Mouse (Mus musculus) granulocyte monocyte progenitor cell, adult 5-6 weeks (primary cell): Measurements from ENCODE around the gene Cygb. TPM values are rescaled to one million over a fixed set of nuclear protein-coding genes. Genes with fewer than 3 reads are reported as not detected.
"Not testable (repeated sequence)": the region's sequence is repeated elsewhere in the genome, so short reads cannot be mapped to it uniquely, and the experiment has no call there.

Source experiments
- ATAC-seq: replicated peaks from 2 replicates; pipeline ENCODE4 v1.8.0; 2016; ENCODE audit warnings: mild to moderate bottlenecking, moderate TSS enrichment, inconsistent platforms; ENCODE audit not compliant: poor library complexity, severe bottlenecking
- total RNA-seq, 2 experiments: library from RNA; stranded (forward) in 1 of 2; stranded (reverse) in 1 of 2; fragments of 200-712, 200-1000 nt in 1 of 2; fragments of >200 nt in 1 of 2; fragmentation: Nextera tagmentation in 1 of 2; gene quantifications; 2 replicates each; pipeline ENCODE4 v1.2.3; 2014 to 2017

The Cygb gene
- total RNA-seq, 2 experiments from 2014 or later, result not detected

- no peak for ATAC-seq
Measured at GRCm38 (mm10) chr11:116676175-116676976, 22.3 kb upstream of the Cygb start.

DNA sequence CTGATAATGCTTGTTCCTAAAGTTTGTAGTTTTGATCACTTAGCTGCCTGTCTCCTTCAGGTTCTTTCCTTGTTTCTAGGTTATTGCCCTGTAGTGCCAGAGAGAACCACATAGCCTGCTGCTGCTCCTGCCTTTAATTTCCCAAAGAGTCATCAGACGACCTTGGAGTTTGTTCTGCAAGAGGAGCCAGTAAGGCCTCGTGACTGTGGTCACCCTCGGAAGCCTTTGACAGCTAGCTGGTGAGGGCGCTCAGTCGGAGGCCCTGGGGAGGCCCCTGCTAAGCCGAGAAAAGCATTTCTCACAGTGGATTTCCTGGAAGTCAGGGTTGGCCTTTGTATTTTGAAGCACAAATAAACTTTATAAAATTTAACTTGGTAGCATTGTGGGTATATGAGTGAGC is 21.3 kb upstream of the Cygb start:
- ATAC-seq, result not testable (repeated sequence)

DNA sequence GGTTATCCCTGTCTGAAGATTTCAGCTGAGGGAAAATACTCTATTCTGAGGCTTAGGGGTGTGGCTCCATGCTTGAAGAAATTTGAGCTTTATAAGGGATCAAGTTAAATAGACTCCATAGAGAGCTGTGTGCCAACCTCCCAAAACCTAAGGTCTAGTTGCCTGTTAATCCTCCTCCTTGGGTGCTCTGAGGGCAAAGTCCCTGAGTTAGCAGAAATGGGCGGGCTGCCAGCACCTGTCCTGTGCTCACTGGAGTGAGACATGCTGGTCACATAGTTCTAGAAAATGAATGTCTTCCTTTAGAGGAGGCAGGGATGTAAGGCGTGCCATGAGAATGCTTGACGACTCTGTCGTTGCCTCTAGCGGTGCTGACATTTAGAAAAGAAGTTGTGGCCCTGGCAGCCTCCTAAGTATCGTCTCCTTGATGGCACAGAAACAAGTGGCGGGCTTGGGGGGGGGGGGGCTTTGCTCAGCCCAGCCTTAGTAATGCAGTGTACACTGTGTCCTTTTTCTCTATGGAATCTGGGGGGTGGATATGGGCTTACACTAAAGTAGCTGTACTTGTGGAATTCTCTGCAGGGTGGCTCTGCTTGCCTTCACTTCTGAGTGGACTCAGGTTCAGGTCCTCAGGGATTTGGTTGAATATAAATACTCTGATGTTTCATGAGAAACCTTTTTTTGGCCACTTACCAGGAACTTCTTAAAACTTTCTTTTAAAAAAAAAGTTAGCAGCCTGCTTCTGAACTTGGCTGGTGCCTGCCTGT is 20.7 kb upstream of the Cygb start:
- ATAC-seq, result no peak

GRCm38 (mm10) chr11:116673410-116673809 is 19.3 kb upstream of the Cygb start:
- ATAC-seq, result no peak

DNA sequence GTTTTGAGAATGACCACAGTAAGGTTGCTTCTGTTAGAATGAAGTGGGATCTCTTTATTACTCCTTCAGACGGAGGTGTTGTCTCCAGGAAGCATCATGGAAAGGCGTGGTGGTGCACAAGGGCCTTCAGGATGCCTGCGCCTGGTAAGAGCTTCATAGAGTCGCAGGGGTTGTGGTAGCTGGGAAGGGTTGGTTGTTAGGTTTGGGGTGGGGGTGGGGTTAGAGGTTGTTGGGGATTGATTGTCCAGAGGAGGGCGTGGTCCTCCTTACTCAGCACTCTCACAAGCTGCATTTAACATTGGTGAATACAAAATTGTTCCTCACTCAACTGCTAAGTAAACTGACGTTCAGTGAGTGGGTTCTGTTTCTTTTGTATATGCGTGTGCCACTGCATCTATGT is 18.5 kb upstream of the Cygb start:
- ATAC-seq, result no peak

- 0 out of 2 replicates have a peak, but pooled peaks have one; percentile 1 for ATAC-seq
Measured at GRCm38 (mm10) chr11:116671845-116672434, 17.8 kb upstream of the Cygb start.

GRCm38 (mm10) chr11:116671112-116671844 is 17.2 kb upstream of the Cygb start:
- ATAC-seq, result peak; percentile 89

GRCm38 (mm10) chr11:116670386-116670785 is 16.3 kb upstream of the Cygb start:
- ATAC-seq, result no peak

- no peak for ATAC-seq
Measured at GRCm38 (mm10) chr11:116669787-116670365, 15.8 kb upstream of the Cygb start.

DNA sequence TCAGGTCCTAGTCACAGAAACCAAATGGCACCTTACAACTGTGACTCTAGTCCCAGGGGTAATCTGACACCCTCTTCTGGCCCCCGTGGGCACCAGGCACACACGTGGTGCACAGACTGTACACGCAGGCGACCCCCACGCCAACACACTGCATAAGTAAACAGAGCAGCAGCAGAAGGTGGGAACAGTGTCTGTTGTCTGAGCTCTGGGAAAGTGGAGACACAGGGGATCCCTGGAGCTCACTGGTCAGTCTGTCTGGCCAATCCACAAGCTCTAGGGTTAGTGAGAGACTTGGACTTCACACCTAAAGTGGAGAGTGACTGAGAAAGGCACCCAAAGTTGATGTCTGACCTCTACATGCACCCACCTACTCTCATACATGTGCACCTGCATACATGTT is 15.2 kb upstream of the Cygb start:
- ATAC-seq, result no peak

DNA sequence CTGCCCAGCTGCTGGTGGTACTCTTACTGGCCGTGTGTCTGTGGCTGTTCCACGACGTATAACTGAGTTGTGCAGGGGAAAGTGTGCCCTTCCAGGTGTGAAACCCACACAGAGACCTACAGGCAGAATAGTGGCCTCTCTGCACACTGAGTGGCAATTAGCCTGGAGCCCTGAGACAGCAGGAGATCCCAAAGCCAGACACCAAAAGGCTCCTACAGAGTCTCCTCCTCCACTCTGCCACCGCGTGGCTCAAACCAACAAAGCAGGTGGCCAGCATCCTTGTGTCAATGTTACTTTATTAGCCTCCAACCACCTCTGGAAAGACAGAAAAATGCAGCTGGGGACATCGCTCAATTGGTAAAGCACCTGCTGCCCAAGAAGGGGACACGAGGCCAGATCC is 14.7 kb upstream of the Cygb start:
- ATAC-seq, result no peak

GRCm38 (mm10) chr11:116668381-116668825 is 14.3 kb upstream of the Cygb start:
- no peak for ATAC-seq

DNA sequence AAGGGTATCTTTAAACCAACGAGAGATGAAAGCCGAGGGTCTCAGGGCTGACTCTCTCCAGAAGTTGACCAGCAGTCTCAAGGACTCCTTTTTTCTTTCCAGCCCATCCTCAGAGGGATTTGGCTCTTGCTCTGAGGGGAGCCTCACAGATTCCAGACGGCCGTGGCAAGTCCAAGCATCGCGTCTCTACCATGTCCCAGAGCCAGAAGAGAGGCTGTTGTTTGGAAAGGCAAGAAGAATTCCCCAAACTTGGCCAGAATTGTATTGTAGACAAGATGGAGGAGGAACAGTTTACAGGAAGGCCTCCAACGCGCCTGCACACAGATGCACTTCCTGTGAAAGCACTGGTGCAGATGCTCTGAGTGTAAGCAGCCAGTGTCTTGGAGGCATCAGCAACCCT is 13.8 kb upstream of the Cygb start:
- no peak for ATAC-seq

DNA sequence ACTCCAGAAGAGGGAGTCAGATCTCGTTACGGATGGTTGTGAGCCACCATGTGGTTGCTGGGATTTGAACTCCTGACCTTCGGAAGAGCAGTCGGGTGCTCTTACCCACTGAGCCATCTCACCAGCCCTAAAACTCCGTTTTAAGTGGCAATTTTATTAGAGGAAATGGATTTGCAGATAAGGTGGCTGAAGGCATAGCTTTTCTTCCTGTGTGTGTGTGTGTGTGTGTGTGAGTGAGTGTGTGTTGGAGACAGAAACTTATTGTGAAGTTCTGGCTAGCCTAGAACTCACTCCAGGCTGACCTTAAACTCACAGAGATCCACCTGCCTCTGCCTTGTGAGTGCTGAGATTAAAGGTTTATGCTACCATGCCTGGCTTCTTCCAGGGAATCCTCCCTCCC is 12.9 kb upstream of the Cygb start:
- not testable (repeated sequence) for ATAC-seq

DNA sequence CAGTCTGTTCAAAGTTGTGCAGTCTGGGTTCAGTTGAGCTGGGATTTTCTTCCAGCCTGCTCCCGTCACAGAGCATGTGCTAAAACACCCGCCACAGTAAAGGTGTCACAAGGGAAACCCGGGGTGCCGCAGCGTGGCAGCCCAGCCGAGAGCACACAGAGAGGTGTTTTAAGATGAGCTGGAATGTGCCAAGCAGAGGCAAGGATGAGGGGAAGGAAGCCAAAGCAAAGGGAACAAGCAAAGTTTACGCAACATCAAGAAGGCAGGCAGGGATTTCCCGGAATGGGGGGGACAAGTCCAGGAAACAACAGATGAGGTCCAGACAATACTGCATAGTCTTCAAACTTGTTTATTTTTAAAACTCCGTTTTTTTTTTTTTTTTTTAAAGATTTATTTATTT is 12.5 kb upstream of the Cygb start:
- no peak for ATAC-seq

- no peak for ATAC-seq
Measured at GRCm38 (mm10) chr11:116665289-116665688, 11.2 kb upstream of the Cygb start.

- no peak for ATAC-seq
Measured at GRCm38 (mm10) chr11:116661948-116662377, 7.8 kb upstream of the Cygb start.

- no peak for ATAC-seq
Measured at GRCm38 (mm10) chr11:116661291-116661947, 7.3 kb upstream of the Cygb start.

DNA sequence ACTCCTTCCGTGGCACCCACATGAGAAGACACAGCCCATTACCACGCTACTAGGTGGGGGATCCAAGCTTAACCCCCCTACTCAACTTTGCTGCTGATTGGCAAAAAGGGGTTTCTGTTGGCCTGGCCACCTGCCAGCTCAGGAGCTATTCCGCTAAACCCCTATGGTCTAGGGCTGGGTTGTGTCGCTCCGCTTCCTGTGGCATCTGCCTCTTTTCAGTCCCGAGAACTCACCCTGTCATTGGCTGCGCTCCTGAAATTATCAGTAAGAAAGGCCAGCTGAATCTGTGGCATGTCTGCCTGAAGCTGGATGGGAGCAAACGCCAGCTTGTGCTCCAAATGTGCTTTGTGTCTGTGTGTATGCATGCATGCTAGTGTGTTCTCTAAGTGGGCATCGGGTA is 6.1 kb upstream of the Cygb start:
- ATAC-seq, result no peak
